Mouse (Mus musculus): ENCODE data around the gene Pfkp. TPM values are rescaled to one million over a fixed set of nuclear protein-coding genes. Genes with fewer than 3 reads are reported as not detected.

Gene Pfkp
- polyA plus RNA-seq, 1 experiment from 2014 or later: 16.7 TPM

DNA sequence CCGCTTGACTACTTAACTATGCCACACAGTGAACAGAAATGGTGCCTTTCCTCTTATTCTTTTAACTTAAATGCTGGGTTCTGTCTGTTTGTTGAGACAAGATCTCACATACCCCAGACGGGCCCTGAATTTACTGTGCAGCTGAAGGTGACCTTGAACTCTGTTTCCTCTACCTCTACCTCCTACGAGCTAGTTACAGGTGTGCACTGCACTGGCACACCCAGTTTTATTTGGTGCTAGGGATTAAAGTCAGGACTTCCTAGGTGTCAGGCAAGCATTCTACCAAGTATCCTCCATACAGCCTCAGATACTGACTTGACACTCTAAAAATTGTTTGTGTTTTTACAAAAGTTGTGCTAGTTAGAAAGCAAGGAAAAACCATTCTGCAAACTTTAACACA lies 22.6 kb downstream of the Pfkp start:
- Histone ChIP-seq H3K36me3 (ENCODE audit: control insufficient read depth, insufficient read depth, low read length) (no peaks in the 10 kb centered on the region), H3K9ac (ENCODE audit: low read depth, low read length) (no peak overlapping the region), H3K27me3 (ENCODE audit: control insufficient read depth, insufficient read depth, low read length) (no peaks in the 10 kb centered on the region), H3K27ac (ENCODE audit: low read depth, low read length) (no peak overlapping the region), H3K4me1 (ENCODE audit: control insufficient read depth, insufficient read depth, low read length) (no peaks in the 10 kb centered on the region), H3K4me3 (ENCODE audit: low read length) (no peak overlapping the region), H3K4me2 (replicated peaks; ENCODE audit: low read depth, low read length) (no peak overlapping the region), H3K9me3 (ENCODE audit: control insufficient read depth, low read length) (no peaks in the 10 kb centered on the region)
- 83% methylated on average over 3 of the region's 3 CpGs for WGBS
- ATAC-seq (ENCODE audit: low FRiP score, low TSS enrichment): no peak

DNA sequence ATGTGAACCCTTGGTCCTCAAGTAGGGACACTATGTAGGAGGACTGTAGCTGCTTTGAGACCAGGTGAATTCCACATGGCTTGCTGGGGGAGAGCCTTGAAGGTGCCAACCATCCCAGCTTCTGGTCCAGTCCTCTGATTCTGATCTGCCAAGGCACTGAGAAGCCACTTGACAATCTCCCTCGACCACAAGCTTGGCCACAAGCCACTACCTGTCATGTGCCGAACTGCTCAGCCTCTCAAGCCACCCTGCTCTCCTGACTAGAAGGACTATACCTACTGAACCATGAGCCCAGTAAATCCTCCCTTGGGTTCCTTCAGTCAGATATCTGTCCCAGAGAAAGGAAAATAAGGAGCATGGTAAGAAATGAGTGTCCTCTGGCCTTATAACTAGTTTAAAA lies 24.0 kb downstream of the Pfkp start:
- Histone ChIP-seq H3K4me2 (replicated peaks; ENCODE audit: low read depth, low read length) (no peak overlapping the region), H3K9me3 (ENCODE audit: control insufficient read depth, low read length) (no peaks in the 10 kb centered on the region), H3K9ac (ENCODE audit: low read depth, low read length) (no peak overlapping the region), H3K27ac (ENCODE audit: low read depth, low read length) (no peak overlapping the region), H3K36me3 (ENCODE audit: control insufficient read depth, insufficient read depth, low read length) (no peaks in the 10 kb centered on the region), H3K4me1 (ENCODE audit: control insufficient read depth, insufficient read depth, low read length) (no peaks in the 10 kb centered on the region), H3K27me3 (ENCODE audit: control insufficient read depth, insufficient read depth, low read length) (no peaks in the 10 kb centered on the region), H3K4me3 (ENCODE audit: low read length) (no peak overlapping the region)
- no peak for ATAC-seq (ENCODE audit: low FRiP score, low TSS enrichment)
- WGBS: 86% methylated on average over 2 of the region's 2 CpGs

DNA sequence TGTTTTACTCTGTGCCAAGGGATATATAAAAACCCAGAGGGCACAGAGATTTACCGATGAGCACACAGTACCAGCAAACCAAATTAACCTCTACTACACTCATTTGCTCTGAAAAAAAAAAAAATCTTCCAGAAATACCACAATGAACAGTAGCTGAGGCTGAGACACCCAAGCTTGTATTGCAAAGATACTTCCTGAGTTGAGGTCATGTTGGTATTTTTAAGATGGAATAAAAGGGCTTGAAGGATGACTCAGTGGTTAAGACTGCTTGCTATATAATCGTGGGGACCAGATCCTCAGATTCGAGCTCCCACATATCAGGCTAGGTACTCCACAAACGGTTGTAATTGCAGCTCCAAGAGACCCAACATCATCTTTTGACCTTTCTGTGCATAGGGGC lies 24.5 kb downstream of the Pfkp start:
- 82% methylated on average over 4 of the region's 4 CpGs for WGBS
- H3K4me1 ChIP-seq (ENCODE audit: control insufficient read depth, insufficient read depth, low read length): no peaks in the 10 kb centered on the region
- H3K4me3 ChIP-seq (ENCODE audit: low read length): no peak overlapping the region
- H3K27me3 ChIP-seq (ENCODE audit: control insufficient read depth, insufficient read depth, low read length): no peaks in the 10 kb centered on the region
- H3K9me3 ChIP-seq (ENCODE audit: control insufficient read depth, low read length): no peaks in the 10 kb centered on the region
- H3K36me3 ChIP-seq (ENCODE audit: control insufficient read depth, insufficient read depth, low read length): no peaks in the 10 kb centered on the region
- no peak overlapping the region for H3K9ac ChIP-seq (ENCODE audit: low read depth, low read length)
- H3K4me2 ChIP-seq (replicated peaks; ENCODE audit: low read depth, low read length): no peak overlapping the region
- H3K27ac ChIP-seq (ENCODE audit: low read depth, low read length): no peak overlapping the region
- ATAC-seq (ENCODE audit: low FRiP score, low TSS enrichment): no peak

DNA sequence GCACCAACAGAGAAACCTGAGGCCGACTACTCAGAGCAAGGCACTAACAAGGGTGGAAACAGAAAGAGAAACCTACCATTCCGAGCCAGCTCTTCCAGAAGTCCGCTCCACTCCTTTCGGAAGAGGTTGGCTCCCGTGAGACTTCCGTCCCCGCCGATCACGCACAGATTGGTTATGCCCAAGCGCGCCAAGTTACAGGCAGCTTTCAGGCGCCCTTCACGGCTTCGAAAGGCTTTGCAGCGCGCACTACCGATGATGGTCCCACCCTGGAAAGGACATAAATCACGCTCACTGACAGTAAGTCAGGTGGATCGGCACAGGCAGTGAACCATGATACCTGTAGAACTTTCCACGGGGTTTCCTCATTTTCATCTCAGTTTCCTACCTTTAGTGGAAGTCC lies 26.7 kb downstream of the Pfkp start:
- Histone ChIP-seq H3K9me3 (ENCODE audit: control insufficient read depth, low read length) (no peaks in the 10 kb centered on the region), H3K4me3 (ENCODE audit: low read length) (no peak overlapping the region), H3K4me2 (replicated peaks; ENCODE audit: low read depth, low read length) (no peak overlapping the region), H3K4me1 (ENCODE audit: control insufficient read depth, insufficient read depth, low read length) (no peaks in the 10 kb centered on the region), H3K27me3 (ENCODE audit: control insufficient read depth, insufficient read depth, low read length) (no peaks in the 10 kb centered on the region), H3K9ac (ENCODE audit: low read depth, low read length) (no peak overlapping the region), H3K36me3 (ENCODE audit: control insufficient read depth, insufficient read depth, low read length) (no peaks in the 10 kb centered on the region), H3K27ac (ENCODE audit: low read depth, low read length) (no peak overlapping the region)
- WGBS: 92% methylated on average over 20 of the region's 20 CpGs
- ATAC-seq (ENCODE audit: low FRiP score, low TSS enrichment): no peak

DNA sequence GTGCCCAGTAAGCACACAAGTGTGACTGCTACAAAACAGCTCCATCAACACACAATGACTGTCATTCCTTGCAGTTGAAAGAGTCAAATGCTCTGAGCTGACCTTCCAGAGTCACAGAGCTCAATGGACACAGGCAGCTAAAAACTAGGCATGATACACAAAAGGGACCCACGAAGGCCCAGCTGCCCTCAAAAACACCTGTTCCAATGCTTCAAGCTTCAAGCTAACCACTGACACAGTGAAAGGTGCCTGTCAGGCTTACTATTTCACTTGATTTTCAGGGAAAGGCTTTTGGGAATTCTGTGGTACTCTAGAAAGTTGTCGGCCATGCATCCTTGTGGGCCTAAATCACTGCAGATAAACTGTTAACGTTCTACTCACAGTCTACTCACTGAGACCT lies 28.3 kb downstream of the Pfkp start:
- Histone ChIP-seq H3K27ac (ENCODE audit: low read depth, low read length) (no peak overlapping the region), H3K4me3 (ENCODE audit: low read length) (no peak overlapping the region), H3K9me3 (ENCODE audit: control insufficient read depth, low read length) (no peaks in the 10 kb centered on the region), H3K4me2 (replicated peaks; ENCODE audit: low read depth, low read length) (no peak overlapping the region), H3K36me3 (ENCODE audit: control insufficient read depth, insufficient read depth, low read length) (no peaks in the 10 kb centered on the region), H3K9ac (ENCODE audit: low read depth, low read length) (no peak overlapping the region), H3K27me3 (ENCODE audit: control insufficient read depth, insufficient read depth, low read length) (no peaks in the 10 kb centered on the region), H3K4me1 (ENCODE audit: control insufficient read depth, insufficient read depth, low read length) (no peaks in the 10 kb centered on the region)
- 90% methylated on average over 3 of the region's 3 CpGs for WGBS
- ATAC-seq (ENCODE audit: low FRiP score, low TSS enrichment): no peak

DNA sequence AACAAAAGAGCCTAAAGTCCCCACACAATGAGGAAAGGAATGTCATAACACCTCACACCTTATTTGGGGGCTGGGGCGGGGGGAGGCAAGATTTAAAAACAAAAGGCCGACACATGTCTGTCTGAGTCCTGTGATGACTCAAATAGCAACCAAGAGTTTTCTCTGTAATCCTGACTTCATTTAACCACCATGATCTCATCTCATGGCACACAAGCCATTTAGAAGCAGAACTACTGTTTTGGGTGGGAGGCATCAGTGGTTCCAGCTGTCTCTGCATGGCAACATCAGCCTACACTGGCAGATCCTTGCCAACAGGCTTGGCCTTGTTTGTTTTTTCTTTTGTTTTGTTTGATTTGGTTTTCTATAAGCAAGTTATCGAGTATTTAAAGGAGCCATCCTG lies 29.9 kb downstream of the Pfkp start:
- Histone ChIP-seq H3K36me3 (ENCODE audit: control insufficient read depth, insufficient read depth, low read length) (no peaks in the 10 kb centered on the region), H3K4me2 (replicated peaks; ENCODE audit: low read depth, low read length) (no peak overlapping the region), H3K27me3 (ENCODE audit: control insufficient read depth, insufficient read depth, low read length) (no peaks in the 10 kb centered on the region), H3K27ac (ENCODE audit: low read depth, low read length) (no peak overlapping the region), H3K4me1 (ENCODE audit: control insufficient read depth, insufficient read depth, low read length) (no peaks in the 10 kb centered on the region), H3K4me3 (ENCODE audit: low read length) (no peak overlapping the region), H3K9me3 (ENCODE audit: control insufficient read depth, low read length) (no peaks in the 10 kb centered on the region), H3K9ac (ENCODE audit: low read depth, low read length) (no peak overlapping the region)
- no peak for ATAC-seq (ENCODE audit: low FRiP score, low TSS enrichment)
- 92% methylated on average over 3 of the region's 3 CpGs for WGBS

DNA sequence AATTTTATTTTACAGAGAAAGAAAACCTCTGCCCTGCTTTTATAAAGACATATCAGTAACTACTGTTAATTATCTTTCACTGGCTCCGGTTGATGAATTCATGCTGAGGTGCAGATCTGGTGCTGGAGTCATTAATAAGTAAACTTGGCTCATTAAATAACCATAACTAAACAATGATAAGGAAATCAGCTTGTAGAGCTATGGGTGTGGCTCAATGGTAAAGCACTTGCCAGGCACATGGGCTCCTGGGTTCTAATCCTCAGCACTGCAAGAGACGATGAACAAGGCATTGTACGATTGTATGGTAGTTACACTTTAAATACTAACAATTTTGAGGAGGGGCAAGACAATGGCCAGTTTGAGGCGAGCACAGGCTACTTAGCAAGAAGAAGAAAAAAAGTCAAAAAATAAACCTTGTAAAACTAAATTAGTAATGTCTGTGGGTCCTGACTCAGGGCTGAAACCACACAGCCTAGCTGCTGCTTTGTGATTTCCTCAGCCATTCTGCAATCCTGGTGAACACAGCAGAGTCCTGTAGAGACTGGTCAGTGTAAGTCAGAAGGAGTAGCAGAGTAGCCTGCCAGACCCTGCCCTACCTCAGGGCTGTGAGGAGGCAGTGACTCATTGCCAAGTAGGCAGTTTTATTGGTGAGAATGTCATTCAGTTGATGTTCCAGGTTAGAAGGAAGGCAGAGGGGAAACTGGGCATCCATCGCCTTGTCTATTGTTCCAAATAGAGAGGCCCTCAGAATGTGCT lies 34.7 kb downstream of the Pfkp start:
- no peak overlapping the region for H3K4me2 ChIP-seq (replicated peaks; ENCODE audit: low read depth, low read length)
- WGBS: 91% methylated on average over 5 of the region's 5 CpGs
- no peak for ATAC-seq (ENCODE audit: low FRiP score, low TSS enrichment)

DNA sequence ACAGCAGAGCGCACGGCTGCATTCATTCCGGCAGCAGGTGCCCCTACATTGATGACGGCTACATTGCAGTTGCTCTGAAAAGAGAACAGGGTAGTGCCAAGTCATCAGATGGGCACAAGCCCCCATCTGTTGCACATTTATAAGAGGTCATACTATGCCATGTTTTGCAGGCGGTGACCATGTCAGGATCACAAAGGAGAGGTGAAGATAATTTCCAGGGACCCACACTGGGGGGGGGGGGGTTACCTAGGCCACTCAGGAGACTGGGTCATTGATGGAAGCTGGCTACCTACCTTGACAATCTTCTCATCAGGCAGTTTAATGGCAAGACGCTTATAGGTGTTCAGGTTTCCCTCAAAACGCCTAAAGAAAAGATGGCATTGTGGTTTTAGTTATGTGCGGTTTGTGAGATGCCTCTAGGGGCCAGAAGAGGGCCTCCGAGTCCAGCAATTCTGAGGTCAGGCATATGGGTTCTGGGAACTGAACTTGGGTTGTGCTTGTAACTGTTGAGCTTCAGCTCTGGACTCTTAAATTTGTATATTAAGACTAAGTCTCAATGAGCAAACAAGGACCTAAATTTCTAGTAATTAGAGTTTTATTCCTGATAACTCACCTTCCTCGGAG lies 45.7 kb downstream of the Pfkp start:
- H3K9ac ChIP-seq (ENCODE audit: low read depth, low read length): no peak overlapping the region
- H3K4me1 ChIP-seq (ENCODE audit: control insufficient read depth, insufficient read depth, low read length): no peaks in the 10 kb centered on the region
- no peaks in the 10 kb centered on the region for H3K27me3 ChIP-seq (ENCODE audit: control insufficient read depth, insufficient read depth, low read length)
- no peak overlapping the region for H3K27ac ChIP-seq (ENCODE audit: low read depth, low read length)
- WGBS: 85% methylated on average over 10 of the region's 10 CpGs
- no peak overlapping the region for H3K4me2 ChIP-seq (replicated peaks; ENCODE audit: low read depth, low read length)
- ATAC-seq (ENCODE audit: low FRiP score, low TSS enrichment): no peak
- no peaks in the 10 kb centered on the region for H3K9me3 ChIP-seq (ENCODE audit: control insufficient read depth, low read length)
- H3K36me3 ChIP-seq (ENCODE audit: control insufficient read depth, insufficient read depth, low read length): no peaks in the 10 kb centered on the region
- H3K4me3 ChIP-seq (ENCODE audit: low read length): no peak overlapping the region

More for the DNA sequence above, 34.7 kb downstream of the Pfkp start:
- Histone ChIP-seq H3K36me3 (ENCODE audit: control insufficient read depth, insufficient read depth, low read length) (no peaks in the 10 kb centered on the region), H3K9ac (ENCODE audit: low read depth, low read length) (no peak overlapping the region), H3K4me1 (ENCODE audit: control insufficient read depth, insufficient read depth, low read length) (no peaks in the 10 kb centered on the region), H3K9me3 (ENCODE audit: control insufficient read depth, low read length) (no peaks in the 10 kb centered on the region), H3K27me3 (ENCODE audit: control insufficient read depth, insufficient read depth, low read length) (no peaks in the 10 kb centered on the region), H3K27ac (ENCODE audit: low read depth, low read length) (no peak overlapping the region), H3K4me3 (ENCODE audit: low read length) (no peak overlapping the region)

DNA sequence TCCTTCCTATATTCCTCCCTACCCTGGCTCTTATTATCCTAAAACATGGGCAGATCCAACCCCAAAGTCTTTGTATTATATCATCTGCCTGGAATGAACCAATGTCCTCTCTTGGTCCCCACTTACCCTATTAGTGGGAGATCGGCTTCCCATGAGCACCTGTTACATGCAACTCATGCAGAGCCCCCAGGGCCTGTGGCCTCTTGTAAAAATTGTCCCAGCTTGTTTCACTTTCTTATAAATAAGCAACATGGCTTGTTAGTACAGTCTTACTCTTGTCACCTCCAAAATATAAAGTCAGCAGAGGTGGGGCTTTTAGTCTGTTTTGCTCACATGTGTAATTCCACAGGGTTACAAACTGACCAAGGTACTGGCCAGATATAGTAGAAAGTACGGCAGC lies 46.9 kb downstream of the Pfkp start:
- Histone ChIP-seq H3K4me2 (replicated peaks; ENCODE audit: low read depth, low read length) (no peak overlapping the region), H3K27me3 (ENCODE audit: control insufficient read depth, insufficient read depth, low read length) (no peaks in the 10 kb centered on the region), H3K27ac (ENCODE audit: low read depth, low read length) (no peak overlapping the region), H3K4me3 (ENCODE audit: low read length) (no peak overlapping the region), H3K36me3 (ENCODE audit: control insufficient read depth, insufficient read depth, low read length) (no peaks in the 10 kb centered on the region), H3K4me1 (ENCODE audit: control insufficient read depth, insufficient read depth, low read length) (no peaks in the 10 kb centered on the region), H3K9me3 (ENCODE audit: control insufficient read depth, low read length) (no peaks in the 10 kb centered on the region), H3K9ac (ENCODE audit: low read depth, low read length) (no peak overlapping the region)
- 91% methylated on average over 2 of the region's 2 CpGs for WGBS
- no peak for ATAC-seq (ENCODE audit: low FRiP score, low TSS enrichment)

Measured in kidney, embryonic 14.5 days (tissue).